Mouse (Mus musculus) liver, adult 2 months (tissue): ENCODE results near the gene Slc30a3.

Source experiments
- CTCF ChIP-seq: fragments of 200-500 bp; IDR thresholded peaks from 2 replicates; pipeline ENCODE4 v1.5.1; 2011; ENCODE audit warnings: low read depth, low read length, control low read depth
- POLR2A ChIP-seq: fragments of 200-500 bp; IDR thresholded peaks from 2 replicates; pipeline ENCODE4 v1.6.1; 2011; ENCODE audit warnings: low read length, control low read depth; ENCODE audit not compliant: insufficient read depth; ENCODE audit errors: extremely low read depth

DNA sequence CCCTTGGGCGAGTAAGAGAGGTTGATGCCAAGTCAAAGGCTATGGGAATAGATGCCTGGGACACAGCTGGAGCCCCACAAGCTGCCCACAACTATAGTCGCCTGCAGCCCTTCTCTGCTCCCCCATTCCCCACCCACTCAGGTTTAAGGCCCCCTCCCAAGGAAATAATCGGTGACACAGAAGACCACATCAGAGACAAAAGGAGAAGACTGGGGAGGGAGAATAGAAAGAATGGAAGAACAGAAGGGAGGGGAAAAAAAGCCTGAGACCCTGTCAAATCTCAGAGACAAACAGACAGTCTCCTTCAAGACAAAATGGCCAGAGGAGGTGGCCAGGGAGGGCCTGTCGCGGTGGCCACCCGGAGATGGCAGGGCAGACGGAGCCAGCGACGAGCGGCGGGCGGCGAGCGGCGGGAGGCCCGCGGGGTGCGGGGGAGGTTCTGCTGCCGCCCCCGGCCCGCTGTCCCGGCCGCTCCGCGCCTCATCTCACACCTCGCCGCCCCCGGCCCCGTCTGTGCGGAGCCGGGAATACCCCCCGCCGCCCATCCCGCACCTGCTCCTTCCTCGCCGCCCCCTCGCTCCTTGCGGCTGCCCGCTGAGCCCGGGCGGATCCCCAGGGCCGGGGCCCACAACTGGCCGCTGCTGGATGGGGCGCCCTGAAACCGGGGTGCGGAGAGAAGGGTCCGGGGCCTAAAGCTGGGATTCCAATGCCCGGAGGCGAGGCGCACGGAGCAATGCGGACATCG lies 15.6 kb downstream of the Slc30a3 start:
- TF ChIP-seq CTCF (no peak), POLR2A (no peak)
